Mouse (Mus musculus): ENCODE data around the gene Ltbp3. TPM values are rescaled to one million over a fixed set of nuclear protein-coding genes. Genes with fewer than 3 reads are reported as not detected.

Gene Ltbp3
- polyA plus RNA-seq, 1 experiment from 2014 or later, result 27.7 TPM

DNA sequence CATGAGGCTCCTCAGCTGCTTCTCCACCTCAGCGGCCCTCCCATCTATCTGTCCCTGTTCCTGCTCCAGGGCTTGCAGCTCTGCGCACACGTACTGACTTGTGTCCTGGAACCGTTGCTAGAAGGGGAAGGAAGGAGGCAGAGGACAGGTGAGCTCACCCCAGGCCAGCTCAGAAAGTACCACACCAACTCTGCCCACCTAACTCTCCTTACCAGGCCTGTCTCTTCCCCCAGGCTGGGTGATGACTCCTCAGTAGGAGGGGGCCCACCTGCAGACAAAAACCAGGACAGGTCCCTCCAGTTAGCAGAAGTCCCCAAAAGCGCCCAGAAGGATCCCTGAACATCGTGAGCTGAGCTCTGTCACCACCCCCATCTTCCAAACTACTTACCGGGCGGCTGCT is 30.1 kb upstream of the Ltbp3 start:
- H3K4me2 ChIP-seq, result no peak overlapping the region
- peaks cover 97% of the 10 kb centered on the region for H3K36me3 ChIP-seq
- H3K9me3 ChIP-seq (replicated peaks), result no peaks in the 10 kb centered on the region
- WGBS, result 84% methylated on average over 8 of the region's 8 CpGs
- no peak for ATAC-seq (ENCODE audit: insufficient number of reproducible peaks, low FRiP score)
- no peaks in the 10 kb centered on the region for H3K27me3 ChIP-seq (replicated peaks)
- no peak overlapping the region for H3K4me3 ChIP-seq
- peaks cover 31% of the 10 kb centered on the region for H3K4me1 ChIP-seq (replicated peaks)
- H3K9ac ChIP-seq, result no peak overlapping the region
- H3K27ac ChIP-seq (ENCODE audit: poor library complexity, severe bottlenecking), result no peak overlapping the region

GRCm38 (mm10) chr19:5711218-5711617 is 29.5 kb upstream of the Ltbp3 start:
- Histone ChIP-seq H3K9me3 (replicated peaks) (no peaks in the 10 kb centered on the region), H3K4me2 (no peak overlapping the region), H3K27ac (ENCODE audit: poor library complexity, severe bottlenecking) (no peak overlapping the region), H3K4me1 (replicated peaks) (peaks cover 34% of the 10 kb centered on the region), H3K27me3 (replicated peaks) (no peaks in the 10 kb centered on the region), H3K4me3 (no peak overlapping the region), H3K9ac (no peak overlapping the region), H3K36me3 (peaks cover 97% of the 10 kb centered on the region)
- ATAC-seq (ENCODE audit: insufficient number of reproducible peaks, low FRiP score), result no peak
- 15% methylated on average over 3 of the region's 3 CpGs for WGBS

- 89% methylated on average over 14 of the region's 14 CpGs for WGBS
- Histone ChIP-seq H3K9me3 (replicated peaks) (no peaks in the 10 kb centered on the region), H3K27ac (ENCODE audit: poor library complexity, severe bottlenecking) (no peak overlapping the region), H3K36me3 (peaks cover 95% of the 10 kb centered on the region), H3K4me1 (replicated peaks) (peaks cover 40% of the 10 kb centered on the region), H3K9ac (0 out of 2 replicates have a peak overlapping the region, but pooled peaks have one; percentile 30), H3K27me3 (replicated peaks) (no peaks in the 10 kb centered on the region), H3K4me2 (no peak overlapping the region), H3K4me3 (no peak overlapping the region)
- no peak for ATAC-seq (ENCODE audit: insufficient number of reproducible peaks, low FRiP score)
Observed at GRCm38 (mm10) chr19:5711907-5712460, 28.7 kb upstream of the Ltbp3 start.

- Histone ChIP-seq H3K4me2 (peak overlapping the region; percentile 30), H3K27ac (ENCODE audit: poor library complexity, severe bottlenecking) (no peak overlapping the region), H3K36me3 (peaks cover 95% of the 10 kb centered on the region), H3K4me3 (0 out of 2 replicates have a peak overlapping the region, but pooled peaks have one; percentile 1), H3K9ac (0 out of 2 replicates have a peak overlapping the region, but pooled peaks have one; percentile 17), H3K27me3 (replicated peaks) (no peaks in the 10 kb centered on the region), H3K9me3 (replicated peaks) (no peaks in the 10 kb centered on the region), H3K4me1 (replicated peaks) (peaks cover 48% of the 10 kb centered on the region)
- no peak for ATAC-seq (ENCODE audit: insufficient number of reproducible peaks, low FRiP score)
- WGBS, result 69% methylated on average over 5 of the region's 5 CpGs
Observed at GRCm38 (mm10) chr19:5713255-5713654, 27.4 kb upstream of the Ltbp3 start.

DNA sequence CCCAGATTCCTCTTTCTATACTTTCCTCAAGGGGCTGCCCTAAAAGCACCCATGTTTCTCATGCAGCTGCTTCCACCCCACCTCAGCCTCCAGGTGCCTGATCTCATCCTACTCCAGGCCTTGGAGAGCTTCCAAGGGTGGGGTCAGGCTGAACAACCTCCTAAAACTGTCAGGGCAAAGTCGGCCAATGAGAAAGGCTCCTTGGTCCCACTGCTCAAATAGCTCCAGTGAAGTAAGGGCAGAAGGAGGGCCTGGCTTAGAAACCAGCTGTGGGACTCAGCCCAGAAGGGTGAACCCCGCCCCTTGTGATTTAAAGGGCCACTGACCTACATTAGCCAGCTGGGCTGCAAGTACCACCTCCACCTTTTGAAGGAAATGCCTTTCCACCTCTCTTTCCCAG is 27.0 kb upstream of the Ltbp3 start:
- peaks cover 95% of the 10 kb centered on the region for H3K36me3 ChIP-seq
- 0 out of 2 replicates have a peak overlapping the region, but pooled peaks have one; percentile 1 for H3K4me3 ChIP-seq
- H3K9me3 ChIP-seq (replicated peaks), result no peaks in the 10 kb centered on the region
- H3K4me1 ChIP-seq (replicated peaks), result peaks cover 48% of the 10 kb centered on the region
- WGBS, result 19% methylated on average over 2 of the region's 2 CpGs
- no peak overlapping the region for H3K27ac ChIP-seq (ENCODE audit: poor library complexity, severe bottlenecking)
- H3K27me3 ChIP-seq (replicated peaks), result no peaks in the 10 kb centered on the region
- H3K9ac ChIP-seq, result 0 out of 2 replicates have a peak overlapping the region, but pooled peaks have one; percentile 17
- ATAC-seq (ENCODE audit: insufficient number of reproducible peaks, low FRiP score), result peak; percentile 43
- H3K4me2 ChIP-seq, result peak overlapping the region; percentile 30

DNA sequence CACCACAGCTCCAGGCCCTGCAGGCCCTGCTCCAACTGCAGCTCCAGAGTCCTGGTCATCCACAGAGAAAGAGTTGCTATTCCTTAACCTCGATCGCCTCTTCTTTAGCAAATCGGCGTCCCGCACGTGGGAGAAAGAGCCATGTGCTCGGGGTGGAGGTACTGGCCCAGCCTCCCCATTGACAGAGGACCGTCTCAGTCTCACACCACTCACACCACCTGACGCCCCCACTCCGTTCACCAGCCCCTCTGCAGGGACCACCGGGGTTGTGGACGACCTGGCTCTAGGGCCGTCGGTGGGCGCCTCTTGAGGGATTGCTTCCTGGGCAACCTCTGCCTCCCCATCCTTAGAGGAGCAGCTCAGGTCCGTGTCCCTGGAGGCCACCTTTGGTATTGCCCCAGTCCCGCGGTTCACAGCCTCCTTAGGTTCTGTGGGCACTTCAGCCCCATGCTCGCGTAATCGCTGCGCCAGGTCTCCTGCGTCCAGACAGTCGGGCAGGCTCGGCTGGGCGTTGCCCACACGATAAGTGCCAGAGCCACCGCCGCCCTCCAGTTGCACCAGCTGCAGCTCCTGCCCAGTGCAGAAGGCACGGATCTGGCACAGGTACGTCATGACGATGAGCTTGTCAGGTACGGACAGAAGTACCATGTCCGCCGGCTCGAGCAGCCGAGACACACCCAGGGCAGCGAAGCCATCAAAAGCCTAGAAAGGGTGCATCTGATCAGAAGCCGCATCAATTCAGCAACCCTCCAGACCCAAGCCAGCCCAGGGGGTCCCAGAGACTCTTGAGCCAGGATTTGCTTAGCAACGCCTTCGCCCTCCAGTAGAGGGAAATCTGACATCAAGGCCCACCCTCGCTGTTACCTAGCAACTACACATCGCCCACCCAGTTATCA is 24.7 kb upstream of the Ltbp3 start:
- Histone ChIP-seq H3K4me3 (no peak overlapping the region), H3K36me3 (peaks cover 97% of the 10 kb centered on the region), H3K4me2 (peak overlapping the region; percentile 16; the same call in 1 of the 2 replicates), H3K9me3 (replicated peaks) (no peaks in the 10 kb centered on the region), H3K4me1 (replicated peaks) (peaks cover 48% of the 10 kb centered on the region), H3K27me3 (replicated peaks) (no peaks in the 10 kb centered on the region), H3K27ac (ENCODE audit: poor library complexity, severe bottlenecking) (no peak overlapping the region), H3K9ac (peak overlapping the region; percentile 21; the same call in 1 of the 2 replicates)
- WGBS, result 35% methylated on average over 43 of the region's 43 CpGs
- ATAC-seq (ENCODE audit: insufficient number of reproducible peaks, low FRiP score), result peak; percentile 49

DNA sequence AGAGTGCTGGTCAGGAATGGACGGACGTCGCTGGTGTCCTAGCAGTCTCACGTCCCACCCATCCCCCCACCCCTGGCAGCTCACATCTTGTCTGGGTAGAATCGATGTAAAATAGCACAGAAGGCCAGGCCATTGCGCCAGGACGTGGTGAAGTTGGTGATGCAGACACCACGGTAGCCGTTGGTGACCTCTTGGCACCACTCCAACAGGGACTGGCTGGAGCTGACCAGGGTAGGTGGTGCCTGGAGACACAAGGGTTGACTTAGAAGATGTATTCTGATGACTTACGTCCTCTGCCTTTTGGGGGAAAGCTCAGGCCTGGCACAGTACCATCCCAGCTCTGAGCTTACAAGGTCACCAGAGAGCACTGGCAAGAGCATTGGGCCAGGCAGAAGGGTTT is 23.7 kb upstream of the Ltbp3 start:
- H3K27ac ChIP-seq (ENCODE audit: poor library complexity, severe bottlenecking), result no peak overlapping the region
- ATAC-seq (ENCODE audit: insufficient number of reproducible peaks, low FRiP score), result no peak
- peaks cover 97% of the 10 kb centered on the region for H3K36me3 ChIP-seq
- H3K9me3 ChIP-seq (replicated peaks), result no peaks in the 10 kb centered on the region
- WGBS, result 52% methylated on average over 10 of the region's 10 CpGs
- H3K27me3 ChIP-seq (replicated peaks), result no peaks in the 10 kb centered on the region
- H3K4me1 ChIP-seq (replicated peaks), result peaks cover 46% of the 10 kb centered on the region
- no peak overlapping the region for H3K4me2 ChIP-seq
- no peak overlapping the region for H3K4me3 ChIP-seq
- H3K9ac ChIP-seq, result no peak overlapping the region

- Histone ChIP-seq H3K4me2 (no peak overlapping the region), H3K36me3 (peaks cover 79% of the 10 kb centered on the region), H3K4me3 (no peak overlapping the region), H3K27me3 (replicated peaks) (no peaks in the 10 kb centered on the region), H3K27ac (ENCODE audit: poor library complexity, severe bottlenecking) (no peak overlapping the region), H3K4me1 (replicated peaks) (peaks cover 43% of the 10 kb centered on the region), H3K9me3 (replicated peaks) (no peaks in the 10 kb centered on the region), H3K9ac (peak overlapping the region; percentile 2; the same call in 1 of the 2 replicates)
- no peak for ATAC-seq (ENCODE audit: insufficient number of reproducible peaks, low FRiP score)
- WGBS, result 90% methylated on average over 6 of the region's 6 CpGs
Observed at GRCm38 (mm10) chr19:5721233-5721632, 19.5 kb upstream of the Ltbp3 start.

- no peak for ATAC-seq (ENCODE audit: insufficient number of reproducible peaks, low FRiP score)
- Histone ChIP-seq H3K4me2 (peak overlapping the region; percentile 89), H3K4me3 (peak overlapping the region; percentile 8; the same call in 1 of the 2 replicates), H3K9ac (peak overlapping the region; percentile 90; the same call in 1 of the 2 replicates), H3K4me1 (replicated peaks) (peaks cover 44% of the 10 kb centered on the region), H3K36me3 (peaks cover 64% of the 10 kb centered on the region), H3K27me3 (replicated peaks) (no peaks in the 10 kb centered on the region), H3K9me3 (replicated peaks) (no peaks in the 10 kb centered on the region), H3K27ac (ENCODE audit: poor library complexity, severe bottlenecking) (peak overlapping the region; percentile 97; the same call in 1 of the 2 replicates)
- WGBS, result 82% methylated on average over 7 of the region's 7 CpGs
Observed at GRCm38 (mm10) chr19:5722848-5723425, 17.8 kb upstream of the Ltbp3 start.

GRCm38 (mm10) chr19:5723934-5724548 is 16.7 kb upstream of the Ltbp3 start:
- Histone ChIP-seq H3K36me3 (peaks cover 53% of the 10 kb centered on the region), H3K4me2 (peak overlapping the region; percentile 89), H3K4me1 (replicated peaks) (peaks cover 54% of the 10 kb centered on the region), H3K9ac (peak overlapping the region; percentile 90), H3K9me3 (replicated peaks) (no peaks in the 10 kb centered on the region), H3K27ac (ENCODE audit: poor library complexity, severe bottlenecking) (peak overlapping the region; percentile 97), H3K4me3 (peak overlapping the region; percentile 80), H3K27me3 (replicated peaks) (no peaks in the 10 kb centered on the region)
- ATAC-seq (ENCODE audit: insufficient number of reproducible peaks, low FRiP score), result no peak
- WGBS, result 42% methylated on average over 4 of the region's 4 CpGs

Measured in heart, embryonic 12.5 days (tissue).